Mouse (Mus musculus) spleen, postnatal 36 days (tissue): ENCODE results near the gene Dtx3l.
"Not testable (repeated sequence)": the region's sequence is repeated elsewhere in the genome, so short reads cannot be mapped to it uniquely, and the experiment has no call there.

Experiments
- DNase-seq, 2 experiments: peaks; one replicate each; pipeline ENCODE4 v3.0.0; 2022; ENCODE audit warnings: low spot score in 2 of 2, mixed read lengths in 1 of 2

Gene Dtx3l

GRCm38 (mm10) chr16:35932179-35933055 lies 6.5 kb downstream of the Dtx3l start:
- DNase-seq = no peak

GRCm38 (mm10) chr16:35924341-35924740 lies 14.6 kb downstream of the Dtx3l start:
- no peak for DNase-seq

GRCm38 (mm10) chr16:35923546-35924198 lies 15.3 kb downstream of the Dtx3l start:
- DNase-seq = no peak

GRCm38 (mm10) chr16:35922301-35922895 lies 16.6 kb downstream of the Dtx3l start:
- DNase-seq = no peak

- no peak for DNase-seq
Observed at GRCm38 (mm10) chr16:35921676-35922235, 17.2 kb downstream of the Dtx3l start.

- peak; percentile 50 to 56 for DNase-seq
Observed at GRCm38 (mm10) chr16:35918721-35919543, 20.0 kb downstream of the Dtx3l start.

- no peak for DNase-seq
Observed at GRCm38 (mm10) chr16:35914301-35914700, 24.6 kb downstream of the Dtx3l start.

GRCm38 (mm10) chr16:35913526-35913925 lies 25.4 kb downstream of the Dtx3l start:
- DNase-seq = no peak

GRCm38 (mm10) chr16:35911449-35911848 lies 27.5 kb downstream of the Dtx3l start:
- DNase-seq = no peak

- no peak for DNase-seq
Observed at GRCm38 (mm10) chr16:35907432-35908201, 31.3 kb downstream of the Dtx3l start.

GRCm38 (mm10) chr16:35906887-35907286 lies 32.1 kb downstream of the Dtx3l start:
- DNase-seq = no peak

- no peak for DNase-seq
Observed at GRCm38 (mm10) chr16:35905819-35906485, 33.0 kb downstream of the Dtx3l start.

GRCm38 (mm10) chr16:35905355-35905754 lies 33.6 kb downstream of the Dtx3l start:
- DNase-seq = no peak

- DNase-seq = no peak
Observed at GRCm38 (mm10) chr16:35904121-35904736, 34.7 kb downstream of the Dtx3l start.

GRCm38 (mm10) chr16:35903014-35903640 lies 35.8 kb downstream of the Dtx3l start:
- peak in 1 of 2 experiments; percentile 18 for DNase-seq

- DNase-seq = no peak
Observed at GRCm38 (mm10) chr16:35900541-35900940, 38.4 kb downstream of the Dtx3l start.

GRCm38 (mm10) chr16:35894997-35895396 lies 44.0 kb downstream of the Dtx3l start:
- no peak for DNase-seq

GRCm38 (mm10) chr16:35891603-35892002 lies 47.3 kb downstream of the Dtx3l start:
- DNase-seq = not testable (repeated sequence)

GRCm38 (mm10) chr16:35890645-35891044 lies 48.3 kb downstream of the Dtx3l start:
- DNase-seq = no peak
